Mouse (Mus musculus) layer of hippocampus, adult 6 months (tissue): ENCODE data around the gene Hexdc. TPM values are rescaled to one million over a fixed set of nuclear protein-coding genes. Genes with fewer than 3 reads are reported as not detected.

Experiments used
- long read RNA-seq, 2 experiments: library from polyadenylated mRNA; unstranded; transcript quantifications; one replicate each; pipeline ENCODE4 v2.0.0; 2019 to 2020
- polyA plus RNA-seq: library from polyadenylated mRNA; unstranded; fragments of <200 nt; fragmentation: Nextera tagmentation; gene quantifications from 2 replicates; pipeline ENCODE4 v1.2.3, GENCODE M21; 2021

The Hexdc gene
- 6.2 and 6.6 TPM in 2 replicates for polyA plus RNA-seq
- long read RNA-seq, experiment 1, partial matches to known transcripts = 4 of 16 reads
- long read RNA-seq, experiment 1, other reads (novel, unspliced or antisense) = 9 of 16 reads
- long read RNA-seq, experiment 2, transcript Hexdc-201 (13 exons, 2,378 nt) = major isoform, 17 of 66 reads
- long read RNA-seq, experiment 2, partial matches to known transcripts = 10 of 66 reads
- long read RNA-seq, experiment 2, other reads (novel, unspliced or antisense) = 39 of 66 reads

DNA sequence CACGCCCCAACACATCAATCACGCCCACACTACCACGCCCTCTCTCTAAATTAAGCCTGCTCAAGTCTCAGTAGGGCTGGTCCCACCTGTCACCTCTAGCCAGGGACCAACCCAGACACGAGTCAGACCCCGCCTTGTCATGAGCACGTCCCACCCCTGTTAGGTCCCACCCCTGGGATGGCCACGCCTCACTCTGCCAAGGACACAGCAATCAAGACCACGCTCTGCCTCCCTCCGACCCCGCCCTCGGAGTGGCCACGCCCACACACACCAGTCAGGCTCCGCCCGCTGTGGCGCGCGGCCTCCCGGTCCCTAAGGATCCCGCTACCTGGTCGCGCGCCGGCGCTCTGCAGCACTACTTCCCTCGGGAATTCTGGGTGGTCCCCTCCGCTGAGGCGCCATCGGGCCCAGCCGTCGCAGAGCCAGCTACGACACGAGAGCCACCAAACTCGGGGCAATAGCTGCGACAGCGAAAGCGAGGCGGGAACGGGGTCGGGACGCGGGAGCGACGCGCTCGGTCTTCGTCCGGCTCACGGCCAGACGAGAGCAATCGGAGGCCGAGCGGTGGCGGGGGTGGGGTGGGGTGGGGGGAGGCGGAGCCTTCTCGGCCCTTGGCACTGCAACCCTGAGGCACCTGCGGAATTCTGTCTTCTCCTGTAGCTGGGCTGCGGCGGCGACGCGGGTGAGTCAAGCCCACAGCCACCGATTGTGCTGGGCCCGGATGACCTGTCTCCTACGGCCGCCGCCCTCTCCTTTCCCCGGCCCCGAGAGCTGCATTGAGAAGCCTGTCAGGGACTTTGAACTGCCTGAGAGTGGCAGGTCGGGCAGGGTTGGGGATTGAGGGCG, at the start of gene Hexdc, which contains the start of gene Ogfod3:
Gene Hexdc, plus strand, starts transcription at position 273 of the 846 bp plus-strand sequence.
Gene Ogfod3, minus strand, starts transcription at position 551 of the 846 bp plus-strand sequence.

DNA sequence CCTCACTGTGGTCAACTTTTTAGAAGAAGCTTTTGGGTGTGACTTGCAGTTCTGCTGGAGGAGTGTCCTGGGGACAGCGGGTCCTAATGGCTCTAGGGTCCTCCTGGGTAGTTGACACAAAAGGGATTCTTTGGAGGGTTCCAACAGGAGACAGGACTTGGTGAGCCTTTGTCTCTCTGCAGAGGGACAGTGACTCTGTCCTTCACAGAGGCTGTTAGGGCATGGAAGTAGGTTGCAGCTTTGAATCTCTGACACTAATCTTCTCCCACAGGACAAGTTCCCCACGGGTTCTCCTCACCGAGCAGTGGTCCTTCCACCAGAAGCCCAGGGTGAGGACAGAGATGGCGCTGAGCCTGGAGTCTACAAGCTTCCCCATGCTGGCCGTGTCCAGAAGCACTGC, 44.3 kb upstream of the Hexdc start, which contains the start of gene Uts2r:
Gene Uts2r, plus strand, starts transcription at position 301 of the 400 bp plus-strand sequence.

GRCm38 (mm10) chr11:121229018-121229439, 24.8 kb downstream of the Hexdc start, which contains the start of gene Cybc1:
Gene Cybc1, minus strand, starts transcription at chr11:121229322.

GRCm38 (mm10) chr11:121236564-121237344, 32.5 kb downstream of the Hexdc start, which contains the start of gene Narf:
Gene Narf, plus strand, starts transcription at chr11:121237253.

DNA sequence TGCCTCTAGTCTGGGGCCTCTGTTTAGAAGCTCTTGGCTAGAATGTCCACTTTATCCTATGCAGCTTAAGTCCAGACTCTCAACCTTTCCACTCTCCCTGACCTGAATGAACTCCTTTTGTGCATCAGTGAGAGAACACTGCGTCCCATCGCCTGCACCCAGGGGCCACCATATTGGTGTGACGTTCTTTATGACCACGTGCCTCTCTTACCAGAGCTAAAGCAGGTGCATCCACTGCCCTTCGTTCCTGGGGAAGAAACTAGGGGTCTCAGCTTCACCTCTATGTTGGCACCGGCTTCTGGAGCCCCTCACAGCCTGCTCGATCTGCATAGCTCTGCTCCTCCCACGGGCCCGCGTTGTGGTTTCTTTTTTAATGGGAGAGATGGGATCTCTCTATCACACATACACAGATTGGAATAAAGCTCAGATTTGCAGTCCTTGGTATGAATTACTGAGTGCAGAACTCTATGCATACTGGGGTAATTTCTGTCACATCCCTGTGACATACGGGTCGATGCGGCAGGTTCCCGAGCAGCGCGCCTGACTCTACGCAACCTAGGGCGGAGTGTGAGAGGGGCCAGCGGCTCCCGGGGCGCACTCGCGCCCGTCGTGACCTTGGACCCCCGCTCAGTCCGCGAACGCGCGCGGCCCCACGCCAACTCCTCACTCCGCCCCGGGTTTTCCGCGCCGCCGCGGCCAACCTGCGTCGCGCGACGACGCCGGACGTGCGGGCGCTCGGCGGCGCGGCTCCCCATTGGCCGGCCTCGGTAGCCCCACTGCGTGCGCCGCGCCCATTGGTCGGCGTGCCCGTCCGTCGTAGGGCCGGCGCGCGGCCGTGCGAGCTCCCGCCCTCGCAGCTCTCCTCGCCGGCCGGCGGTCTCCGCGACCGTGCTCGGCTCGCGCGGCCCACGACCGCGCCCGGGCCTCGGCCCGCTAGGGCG, 55.2 kb downstream of the Hexdc start, which contains the start of gene Foxk2:
Gene Foxk2, plus strand, starts transcription at position 831 of the 941 bp plus-strand sequence.

Other genes with a start within 250 kb of the Hexdc start
- gene Csnk1d, start 213.1 kb upstream of the Hexdc start, polyA plus RNA-seq = 30.2 and 34.7 TPM in 2 replicates
- 0.14 and 0.15 TPM in 2 replicates for gene Cd7, start 165.0 kb upstream of the Hexdc start, polyA plus RNA-seq
- not detected in 2 replicates for gene Sectm1b, start 140.9 kb upstream of the Hexdc start, polyA plus RNA-seq
- not detected in 2 replicates for gene Sectm1a, start 123.2 kb upstream of the Hexdc start, polyA plus RNA-seq
- gene Tex19.2, start 85.8 kb upstream of the Hexdc start, polyA plus RNA-seq = not detected in 2 replicates
- not detected in 2 replicates for gene Tex19.1, start 58.3 kb upstream of the Hexdc start, polyA plus RNA-seq
- gene Uts2r, start 44.2 kb upstream of the Hexdc start, polyA plus RNA-seq = 0.26 and 0.31 TPM in 2 replicates
- 24.9 and 31.0 TPM in 2 replicates for gene Ogfod3, start 278 bp downstream of the Hexdc start, polyA plus RNA-seq
- 15.5 and 16.1 TPM in 2 replicates for gene Cybc1, start 24.9 kb downstream of the Hexdc start, polyA plus RNA-seq
- 12.7 and 16.5 TPM in 2 replicates for gene Narf, start 32.8 kb downstream of the Hexdc start, polyA plus RNA-seq
- 5.0 and 6.3 TPM in 2 replicates for gene Foxk2, start 55.6 kb downstream of the Hexdc start, polyA plus RNA-seq
- 68.8 and 69.2 TPM in 2 replicates for gene Wdr45b, start 150.0 kb downstream of the Hexdc start, polyA plus RNA-seq
- gene Rab40b, start 183.8 kb downstream of the Hexdc start, polyA plus RNA-seq = 62.3 and 67.5 TPM in 2 replicates
- gene Fn3krp, start 217.0 kb downstream of the Hexdc start, polyA plus RNA-seq = 33.2 and 42.9 TPM in 2 replicates
- 51.2 and 62.7 TPM in 2 replicates for gene Fn3k, start 230.5 kb downstream of the Hexdc start, polyA plus RNA-seq
- gene Tbcd, start 247.5 kb downstream of the Hexdc start, polyA plus RNA-seq = 13.3 and 14.7 TPM in 2 replicates